Mouse (Mus musculus) embryonic facial prominence, embryonic 15.5 days (tissue): ENCODE measurements around the gene Hist1h1a. TPM values are rescaled to one million over a fixed set of nuclear protein-coding genes. Genes with fewer than 3 reads are reported as not detected.
A peak's percentile ranks its signal among the peaks of the same experiment; 100 is the strongest.

Experiments
- ATAC-seq: fragments of 200-750 bp; cut with Nextera tagmentation; 2 replicates; pipeline ENCODE4 v1.8.0; 2017; ENCODE audit warnings: low read depth, moderate TSS enrichment; ENCODE audit not compliant: insufficient number of reproducible peaks, low FRiP score, low TSS enrichment
- H3K27ac ChIP-seq: fragments of 300-500 bp; sonication (generic); replicated peaks from 2 replicates; pipeline ENCODE4 v1.5.1; 2015; ENCODE audit warnings: mild to moderate bottlenecking, inconsistent platforms
- H3K27me3 ChIP-seq: fragments of 300-500 bp; sonication (generic); 2 replicates; pipeline ENCODE4 v1.6.1; 2015; ENCODE audit warnings: inconsistent platforms
- H3K36me3 ChIP-seq: fragments of 300-500 bp; sonication (generic); 2 replicates; pipeline ENCODE4 v1.6.1; 2015; ENCODE audit warnings: mild to moderate bottlenecking, inconsistent platforms
- H3K4me1 ChIP-seq: fragments of 300-500 bp; sonication (generic); 2 replicates; pipeline ENCODE4 v1.6.1; 2015; ENCODE audit warnings: inconsistent platforms
- H3K4me2 ChIP-seq: fragments of 300-500 bp; sonication (generic); replicated peaks from 2 replicates; pipeline ENCODE4 v1.6.1; 2015; ENCODE audit warnings: mild to moderate bottlenecking, inconsistent platforms
- H3K4me3 ChIP-seq: fragments of 300-500 bp; sonication (generic); replicated peaks from 2 replicates; pipeline ENCODE4 v1.5.1; 2015; ENCODE audit warnings: mild to moderate bottlenecking, inconsistent platforms
- H3K9ac ChIP-seq: fragments of 300-500 bp; sonication (generic); 2 replicates; pipeline ENCODE4 v1.6.1; 2015; ENCODE audit warnings: inconsistent platforms
- H3K9me3 ChIP-seq: fragments of 300-500 bp; sonication (generic); replicated peaks from 2 replicates; pipeline ENCODE4 v1.6.1; 2016; ENCODE audit warnings: inconsistent platforms
- WGBS: fragments of 180-500 bp; shearing (Covaris S2); methylation state at CpG from one replicate; pipeline ENCODE4 v1.1.7; 2015; 5-methylcytosine and 5-hydroxymethylcytosine counted together
- polyA plus RNA-seq: library from polyadenylated mRNA; unstranded; fragments of >200 nt; fragmentation: Nextera tagmentation; extraction: Ambion mirVana; gene quantifications from 2 replicates; pipeline ENCODE4 v1.2.1, GENCODE M21; 2015

The Hist1h1a gene
- polyA plus RNA-seq, 1 experiment from 2014 or later, result 1.8 TPM

DNA sequence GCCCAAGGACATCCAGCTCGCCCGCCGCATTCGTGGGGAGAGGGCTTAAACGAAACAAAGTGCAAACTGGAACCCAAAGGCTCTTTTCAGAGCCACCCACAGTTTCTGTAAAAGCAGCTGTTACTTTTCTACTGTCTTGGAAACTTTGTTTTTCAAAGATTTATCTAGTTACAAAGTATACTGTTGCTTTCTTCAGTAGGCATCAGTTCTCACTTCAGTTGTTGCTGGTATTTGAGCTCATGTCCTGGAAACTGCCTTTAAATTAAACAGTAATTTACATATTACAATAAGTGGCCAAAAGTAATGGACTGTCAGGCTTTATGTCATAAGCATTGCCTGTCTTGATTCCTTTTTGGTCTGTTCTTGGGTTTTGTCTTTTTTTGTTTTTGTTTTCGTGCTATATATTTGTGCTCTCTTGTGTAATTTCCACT is 10.7 kb upstream of the Hist1h1a start:
- Histone ChIP-seq H3K4me3 (peak overlapping the region; percentile 32), H3K27ac (peak overlapping the region; percentile 40), H3K4me2 (peak overlapping the region; percentile 51), H3K4me1 (peaks cover 20% of the 10 kb centered on the region), H3K36me3 (no peaks in the 10 kb centered on the region), H3K27me3 (no peaks in the 10 kb centered on the region), H3K9me3 (no peaks in the 10 kb centered on the region), H3K9ac (no peak overlapping the region)
- ATAC-seq, result no peak
- WGBS, result 2% methylated on average over 6 of the region's 6 CpGs

DNA sequence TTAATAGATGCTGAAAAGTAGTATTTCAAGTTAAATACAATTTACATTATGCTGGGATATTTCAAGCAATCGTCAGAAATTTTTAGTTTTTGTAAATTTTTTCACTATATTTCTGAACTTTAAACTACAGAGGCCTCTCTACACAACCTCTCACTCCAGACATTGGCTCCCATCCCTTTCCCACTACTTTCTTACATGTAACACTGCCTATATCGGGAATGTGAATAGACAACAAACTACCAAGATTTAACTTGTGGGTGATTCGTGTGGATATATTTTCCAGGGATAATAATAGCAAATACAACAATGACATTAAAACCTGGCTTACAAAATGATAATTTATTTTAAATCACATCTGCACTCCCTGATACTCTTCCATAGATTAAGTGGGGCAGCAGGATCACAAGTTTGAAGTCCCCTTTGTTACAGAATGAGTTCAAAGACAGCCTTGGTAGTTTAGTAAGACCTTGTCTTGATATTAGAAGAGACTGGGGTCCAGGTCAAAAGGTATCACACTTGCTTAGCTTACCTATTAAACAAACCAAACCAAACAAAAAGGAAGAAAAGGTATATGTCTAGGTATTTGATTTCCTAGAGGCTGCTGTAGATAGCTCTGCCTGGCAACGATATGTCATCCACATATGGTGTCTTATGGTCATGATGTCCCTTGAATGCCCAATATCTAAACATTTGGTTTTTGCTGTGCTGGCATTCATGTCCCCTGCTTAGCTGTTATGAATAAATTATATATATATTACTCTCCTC is 10.0 kb upstream of the Hist1h1a start:
- Histone ChIP-seq H3K9ac (no peak overlapping the region), H3K4me3 (peak overlapping the region; percentile 32; the same call in 1 of the 2 replicates)

GRCm38 (mm10) chr13:23755000-23755399 is 8.5 kb upstream of the Hist1h1a start:
- H3K4me3 ChIP-seq, result no peak overlapping the region
- no peak overlapping the region for H3K27ac ChIP-seq
- peaks cover 12% of the 10 kb centered on the region; the same call in 1 of the 2 replicates for H3K4me1 ChIP-seq
- no peaks in the 10 kb centered on the region for H3K27me3 ChIP-seq
- no peaks in the 10 kb centered on the region for H3K36me3 ChIP-seq
- no peaks in the 10 kb centered on the region for H3K9me3 ChIP-seq
- H3K4me2 ChIP-seq, result no peak overlapping the region
- ATAC-seq, result no peak
- no peak overlapping the region for H3K9ac ChIP-seq

More for the DNA sequence above, 10.0 kb upstream of the Hist1h1a start:
- no peaks in the 10 kb centered on the region for H3K36me3 ChIP-seq
- H3K27ac ChIP-seq, result peak overlapping the region; percentile 31; the same call in 1 of the 2 replicates
- peaks cover 12% of the 10 kb centered on the region; the same call in 1 of the 2 replicates for H3K4me1 ChIP-seq
- peak overlapping the region; percentile 51; the same call in 1 of the 2 replicates for H3K4me2 ChIP-seq
- H3K27me3 ChIP-seq, result no peaks in the 10 kb centered on the region
- ATAC-seq, result no peak
- H3K9me3 ChIP-seq, result no peaks in the 10 kb centered on the region
- 45% methylated on average over 4 of the region's 4 CpGs for WGBS

DNA sequence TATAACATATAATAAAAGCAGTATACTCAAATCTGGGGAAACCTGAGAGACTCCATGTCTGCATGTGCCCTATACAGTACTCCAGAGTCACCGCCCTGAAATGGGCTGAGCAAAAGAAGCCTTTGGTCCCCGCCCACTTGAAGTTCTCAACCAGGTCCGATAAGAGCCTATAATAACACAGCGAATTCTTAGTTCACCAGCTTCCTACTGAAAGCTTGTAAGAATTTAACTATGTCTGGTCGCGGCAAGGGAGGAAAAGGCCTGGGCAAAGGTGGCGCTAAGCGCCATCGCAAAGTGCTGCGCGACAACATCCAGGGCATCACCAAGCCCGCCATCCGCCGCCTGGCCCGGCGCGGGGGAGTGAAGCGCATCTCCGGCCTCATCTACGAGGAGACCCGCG is 6.7 kb upstream of the Hist1h1a start, which contains the start of gene Hist1h4b:
Hist1h4b (plus strand) TSS at position 224 of the 400 bp plus-strand sequence.
- under 1% methylated on average over 19 of the region's 22 CpGs for WGBS
- Histone ChIP-seq H3K4me3 (peak within 1 kb of the TSS; percentile 41), H3K36me3 (no peaks in the 10 kb centered on the region), H3K9ac (0 out of 2 replicates have a peak within 1 kb of the TSS, but pooled peaks have one; percentile 23), H3K4me2 (peak within 1 kb of the TSS; percentile 60), H3K27ac (peak within 1 kb of the TSS; percentile 92), H3K27me3 (no peaks in the 10 kb centered on the region), H3K9me3 (no peaks in the 10 kb centered on the region), H3K4me1 (peaks cover 23% of the 10 kb centered on the region; the same call in 1 of the 2 replicates)
- peak; percentile 82 for ATAC-seq

DNA sequence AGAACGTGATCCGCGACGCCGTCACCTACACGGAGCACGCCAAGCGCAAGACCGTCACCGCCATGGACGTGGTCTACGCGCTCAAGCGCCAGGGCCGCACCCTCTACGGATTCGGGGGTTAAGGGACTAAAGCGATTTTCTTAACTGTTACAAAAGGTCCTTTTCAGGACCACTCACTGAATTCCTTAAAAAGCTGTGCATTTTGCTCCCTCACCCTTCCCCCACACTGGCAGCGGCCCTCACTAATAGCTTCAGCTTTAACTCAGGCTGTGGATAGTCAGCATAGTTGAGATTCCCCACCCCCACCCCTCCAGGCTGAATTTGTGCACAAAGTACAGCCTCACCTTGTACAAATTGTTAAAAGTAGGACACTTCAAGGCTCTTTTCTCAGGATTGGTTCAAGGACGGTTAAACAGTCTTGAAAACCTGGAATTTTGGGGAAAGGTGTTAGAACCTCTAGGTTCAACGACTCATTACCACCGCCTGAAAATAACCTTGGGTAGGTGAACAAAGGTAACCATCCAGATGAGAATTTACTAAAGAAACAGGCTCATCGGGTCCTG is 6.2 kb upstream of the Hist1h1a start:
- 2% methylated on average over 16 of the region's 23 CpGs for WGBS
- H3K4me2 ChIP-seq, result peak overlapping the region; percentile 60
- H3K9me3 ChIP-seq, result no peaks in the 10 kb centered on the region
- peak overlapping the region; percentile 41 for H3K4me3 ChIP-seq
- H3K9ac ChIP-seq, result 0 out of 2 replicates have a peak overlapping the region, but pooled peaks have one; percentile 23
- no peak for ATAC-seq
- H3K27ac ChIP-seq, result peak overlapping the region; percentile 92
- no peaks in the 10 kb centered on the region for H3K36me3 ChIP-seq
- H3K4me1 ChIP-seq, result peaks cover 23% of the 10 kb centered on the region; the same call in 1 of the 2 replicates
- H3K27me3 ChIP-seq, result no peaks in the 10 kb centered on the region

- H3K9ac ChIP-seq, result no peak overlapping the region
- peak overlapping the region; percentile 41; the same call in 1 of the 2 replicates for H3K4me3 ChIP-seq
- H3K4me1 ChIP-seq, result peaks cover 19% of the 10 kb centered on the region; the same call in 1 of the 2 replicates
- no peaks in the 10 kb centered on the region for H3K36me3 ChIP-seq
- no peaks in the 10 kb centered on the region for H3K9me3 ChIP-seq
- ATAC-seq, result no peak
- whole genome bisulfite sequencing, result 51% methylated on average over 3 of the region's 3 CpGs
- H3K27ac ChIP-seq, result no peak overlapping the region
- peak overlapping the region; percentile 60; the same call in 1 of the 2 replicates for H3K4me2 ChIP-seq
- H3K27me3 ChIP-seq, result no peaks in the 10 kb centered on the region
These were observed 5.5 kb upstream of the Hist1h1a start for GRCm38 (mm10) chr13:23757921-23758320.

DNA sequence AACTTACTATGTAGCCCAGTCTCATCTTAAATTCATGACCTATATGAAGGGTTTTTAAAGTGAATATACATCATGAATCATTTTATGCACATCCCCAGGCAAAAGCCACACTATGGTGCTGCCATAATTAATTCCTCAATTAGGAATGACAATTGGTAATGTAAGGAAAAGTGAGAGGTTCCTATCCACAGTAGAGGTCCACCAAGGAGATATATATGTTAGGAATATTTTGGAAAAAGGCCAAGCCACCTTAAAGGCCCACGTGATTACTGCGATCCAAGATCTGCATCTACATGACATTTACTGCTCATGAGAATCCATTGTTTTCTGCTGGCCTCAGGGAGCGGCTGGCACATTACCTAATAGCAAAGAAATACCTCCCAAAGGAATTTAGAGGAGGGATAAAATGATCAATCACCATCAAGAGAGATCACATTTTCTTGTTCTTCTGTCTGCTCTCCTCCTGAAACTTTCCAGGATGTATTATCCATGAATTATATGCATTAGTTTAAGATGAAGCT is 4.2 kb upstream of the Hist1h1a start:
- H3K27ac ChIP-seq, result no peak overlapping the region

DNA sequence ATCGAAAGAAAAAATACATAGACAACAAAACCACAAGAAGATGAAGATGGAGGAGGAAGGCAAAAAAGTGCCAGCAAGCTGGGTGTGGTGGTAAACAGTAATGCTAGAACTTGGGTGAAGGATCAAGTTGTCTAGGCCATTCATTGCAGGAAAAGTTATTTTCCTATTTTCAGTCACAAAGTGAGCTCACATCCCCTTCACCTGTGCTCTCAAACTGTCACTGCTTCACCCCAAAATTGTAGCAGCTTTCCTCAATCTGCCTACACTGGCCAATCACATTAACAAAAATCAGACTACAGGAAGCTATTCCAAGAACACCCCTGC is 3.6 kb upstream of the Hist1h1a start:
- Histone ChIP-seq H3K9ac (no peak overlapping the region), H3K4me2 (peak overlapping the region; percentile 84), H3K36me3 (no peaks in the 10 kb centered on the region), H3K4me3 (peak overlapping the region; percentile 58), H3K9me3 (no peaks in the 10 kb centered on the region), H3K27ac (peak overlapping the region; percentile 96), H3K4me1 (peaks cover 36% of the 10 kb centered on the region), H3K27me3 (no peaks in the 10 kb centered on the region)
- no peak for ATAC-seq
- WGBS, result 73% methylated on average over 1 of the region's 1 CpGs

More for the DNA sequence above, 4.2 kb upstream of the Hist1h1a start:
- Histone ChIP-seq H3K9ac (no peak overlapping the region), H3K4me1 (peaks cover 30% of the 10 kb centered on the region), H3K4me3 (no peak overlapping the region), H3K36me3 (no peaks in the 10 kb centered on the region), H3K27me3 (no peaks in the 10 kb centered on the region), H3K9me3 (no peaks in the 10 kb centered on the region), H3K4me2 (no peak overlapping the region)
- no peak for ATAC-seq
- WGBS, result 73% methylated on average over 3 of the region's 3 CpGs

DNA sequence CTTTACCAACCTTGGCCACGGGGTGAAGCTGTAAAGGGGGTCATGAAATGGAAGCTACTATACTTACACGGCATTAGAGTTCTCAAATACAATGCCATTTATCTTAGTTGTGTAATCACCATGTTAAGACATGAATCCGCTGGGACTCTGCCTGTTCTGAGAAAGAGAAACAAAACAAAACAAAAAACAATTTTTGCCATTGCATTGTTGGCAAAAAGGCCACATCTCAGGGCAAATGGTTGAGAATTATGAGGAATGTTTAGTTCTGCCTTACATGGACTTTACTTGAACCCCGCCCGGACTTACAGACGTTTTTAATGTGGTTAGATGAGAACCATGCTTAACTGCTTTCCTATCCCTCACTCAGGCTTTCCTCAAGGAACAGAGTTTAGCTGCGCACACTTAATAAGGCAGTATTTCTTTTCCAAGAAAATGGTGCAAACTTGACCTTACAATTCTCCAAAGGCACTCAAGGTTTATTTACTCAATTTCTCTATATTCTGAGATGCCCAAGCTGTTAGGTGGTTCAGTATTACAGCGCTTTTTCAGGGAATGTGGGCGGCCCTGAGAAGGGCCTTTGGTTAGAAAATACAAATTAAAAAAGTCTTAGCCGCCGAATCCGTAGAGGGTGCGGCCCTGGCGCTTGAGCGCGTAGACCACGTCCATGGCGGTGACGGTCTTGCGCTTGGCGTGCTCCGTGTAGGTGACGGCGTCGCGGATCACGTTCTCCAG is 3.1 kb upstream of the Hist1h1a start:
- ATAC-seq, result no peak

DNA sequence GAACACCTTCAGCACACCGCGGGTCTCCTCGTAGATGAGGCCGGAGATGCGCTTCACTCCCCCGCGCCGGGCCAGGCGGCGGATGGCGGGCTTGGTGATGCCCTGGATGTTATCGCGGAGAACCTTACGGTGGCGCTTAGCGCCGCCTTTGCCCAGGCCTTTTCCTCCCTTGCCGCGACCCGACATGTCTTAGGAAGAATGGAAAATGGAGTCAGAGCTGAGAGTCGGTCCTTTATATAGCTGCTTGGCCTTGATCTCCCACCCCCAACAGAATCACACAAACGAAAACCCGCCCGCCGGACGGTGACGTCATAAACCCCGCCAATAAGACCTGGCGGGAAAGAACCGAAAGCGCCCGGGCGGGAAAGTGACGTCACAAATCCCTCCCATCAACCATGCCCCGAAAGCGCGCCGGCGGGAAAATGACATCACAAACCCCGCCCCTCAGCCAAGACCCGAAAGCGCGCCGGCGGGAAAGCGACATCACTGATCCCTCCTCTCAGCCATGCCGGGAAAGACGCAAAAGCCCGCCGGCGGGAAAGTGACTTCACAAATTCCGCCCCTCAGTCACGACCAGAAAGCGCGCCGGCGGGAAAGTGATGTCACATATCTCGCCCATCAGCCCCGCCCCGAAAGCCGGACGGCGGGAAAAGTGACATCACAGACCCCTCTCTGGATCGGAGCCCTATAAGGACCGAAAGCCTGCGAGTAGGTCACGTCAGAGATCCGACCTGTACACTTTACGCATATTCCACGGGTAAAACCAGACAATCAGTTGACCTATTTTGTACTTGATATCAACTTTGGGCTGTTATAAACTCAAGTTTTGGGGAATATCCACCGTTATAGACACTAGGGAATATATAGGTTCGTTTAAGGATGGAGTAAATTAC is 2.2 kb upstream of the Hist1h1a start, which contains the start of gene Hist1h4a:
Hist1h4a (minus strand) TSS at position 259 of the 893 bp plus-strand sequence.
- no peaks in the 10 kb centered on the region for H3K27me3 ChIP-seq
- peak within 1 kb of the TSS; percentile 45 for H3K9ac ChIP-seq
- peak; percentile 81 for ATAC-seq
- peak within 1 kb of the TSS; percentile 58 for H3K4me3 ChIP-seq
- H3K9me3 ChIP-seq, result no peaks in the 10 kb centered on the region
- WGBS, result under 1% methylated on average over 68 of the region's 72 CpGs
- peak within 1 kb of the TSS; percentile 96 for H3K27ac ChIP-seq
- peaks cover 37% of the 10 kb centered on the region for H3K4me1 ChIP-seq
- no peaks in the 10 kb centered on the region for H3K36me3 ChIP-seq
- H3K4me2 ChIP-seq, result peak within 1 kb of the TSS; percentile 84

More for the DNA sequence above, 3.1 kb upstream of the Hist1h1a start:
- Histone ChIP-seq H3K9me3 (no peaks in the 10 kb centered on the region), H3K36me3 (no peaks in the 10 kb centered on the region), H3K27me3 (no peaks in the 10 kb centered on the region), H3K27ac (peak overlapping the region; percentile 96), H3K9ac (peak overlapping the region; percentile 45), H3K4me2 (peak overlapping the region; percentile 84), H3K4me3 (peak overlapping the region; percentile 58), H3K4me1 (peaks cover 37% of the 10 kb centered on the region)
- WGBS, result 2% methylated on average over 21 of the region's 27 CpGs
